Mouse (Mus musculus) forebrain, embryonic 16.5 days (tissue): Measurements from ENCODE around the gene Ankrd53. TPM values are rescaled to one million over a fixed set of nuclear protein-coding genes. Genes with fewer than 3 reads are reported as not detected.
A peak's percentile ranks its signal among the peaks of the same experiment; 100 is the strongest.

Experiments
- ATAC-seq: fragments of 200-750 bp; cut with Nextera tagmentation; 2 replicates; pipeline ENCODE4 v1.8.0; 2017; ENCODE audit warnings: mild to moderate bottlenecking, moderate library complexity
- H3K27ac ChIP-seq: fragments of 300-500 bp; sonication (generic); 2 replicates; pipeline ENCODE4 v1.5.1; 2014; ENCODE audit warnings: low read length, control low read depth
- H3K27me3 ChIP-seq: fragments of 300-500 bp; sonication (generic); replicated peaks from 2 replicates; pipeline ENCODE4 v1.6.1; 2014; ENCODE audit warnings: low read length; ENCODE audit not compliant: control insufficient read depth, insufficient read depth
- H3K36me3 ChIP-seq: fragments of 300-500 bp; sonication (generic); 2 replicates; pipeline ENCODE4 v1.6.1; 2014; ENCODE audit not compliant: control insufficient read depth, insufficient read depth
- H3K4me1 ChIP-seq: fragments of 300-500 bp; sonication (generic); replicated peaks from 2 replicates; pipeline ENCODE4 v1.6.1; 2014; ENCODE audit warnings: low read length; ENCODE audit not compliant: control insufficient read depth, insufficient read depth
- H3K4me2 ChIP-seq: fragments of 300-500 bp; sonication (generic); 2 replicates; pipeline ENCODE4 v1.6.1; 2014; ENCODE audit warnings: mild to moderate bottlenecking, low read length, control low read depth
- H3K4me3 ChIP-seq: fragments of 300-500 bp; sonication (generic); replicated peaks from 2 replicates; pipeline ENCODE4 v1.5.1; 2014; ENCODE audit warnings: mild to moderate bottlenecking, low read length, control low read depth
- H3K9ac ChIP-seq: fragments of 300-500 bp; sonication (generic); replicated peaks from 2 replicates; pipeline ENCODE4 v1.6.1; 2014; ENCODE audit warnings: low read depth, low read length, control low read depth
- H3K9me3 ChIP-seq: fragments of 300-500 bp; sonication (generic); 2 replicates; pipeline ENCODE4 v1.6.1; 2016; ENCODE audit warnings: low read length; ENCODE audit not compliant: control insufficient read depth
- WGBS: fragments of 180-500 bp; shearing (Covaris S2); extraction: QIAGEN DNeasy Blood & Tissue Kit; methylation state at CpG from one replicate; pipeline ENCODE4 v1.1.7; 2014; 5-methylcytosine and 5-hydroxymethylcytosine counted together
- polyA plus RNA-seq: library from polyadenylated mRNA; unstranded; fragments of >200 nt; fragmentation: Nextera tagmentation; extraction: Ambion mirVana; gene quantifications from 2 replicates; pipeline ENCODE4 v1.2.1, GENCODE M21; 2015

Ankrd53 gene
- 0.18 TPM in 1 of 2 replicates, not detected in the other for polyA plus RNA-seq

- no peaks in the 10 kb centered on the region for H3K9me3 ChIP-seq
- no peaks in the 10 kb centered on the region for H3K36me3 ChIP-seq
- H3K4me1 ChIP-seq, result peaks cover 11% of the 10 kb centered on the region
- no peak within 1 kb of the TSS for H3K27ac ChIP-seq
- ATAC-seq, result no peak
- peak within 1 kb of the TSS; percentile 27; the same call in 1 of the 2 replicates for H3K9ac ChIP-seq
- H3K4me3 ChIP-seq, result peak within 1 kb of the TSS; percentile 25
- peaks cover 51% of the 10 kb centered on the region for H3K27me3 ChIP-seq
- peak within 1 kb of the TSS; percentile 50 for H3K4me2 ChIP-seq
- 22% methylated on average over 6 of the region's 6 CpGs for WGBS
Measured at GRCm38 (mm10) chr6:83762344-83762743, at the start of gene Ankrd53. TSS of gene Ankrd53 (plus strand) at chr6:83762644.

GRCm38 (mm10) chr6:83713271-83714136 lies 48.9 kb upstream of the Ankrd53 start:
- WGBS, result 2% methylated on average over 12 of the region's 12 CpGs
- peaks cover 23% of the 10 kb centered on the region for H3K4me1 ChIP-seq
- H3K9me3 ChIP-seq, result no peaks in the 10 kb centered on the region

GRCm38 (mm10) chr6:83714221-83715123 lies 48.0 kb upstream of the Ankrd53 start:
- no peak for ATAC-seq
- WGBS, result 1% methylated on average over 34 of the region's 34 CpGs
- H3K4me3 ChIP-seq, result no peak overlapping the region
- H3K27me3 ChIP-seq, result peaks cover 82% of the 10 kb centered on the region
- no peaks in the 10 kb centered on the region for H3K36me3 ChIP-seq
- no peak overlapping the region for H3K27ac ChIP-seq
- no peak overlapping the region for H3K9ac ChIP-seq
- H3K4me1 ChIP-seq, result peaks cover 23% of the 10 kb centered on the region
- H3K4me2 ChIP-seq, result no peak overlapping the region
- H3K9me3 ChIP-seq, result no peaks in the 10 kb centered on the region

More at GRCm38 (mm10) chr6:83713271-83714136, 48.9 kb upstream of the Ankrd53 start:
- ATAC-seq, result no peak
- Histone ChIP-seq H3K27ac (no peak overlapping the region), H3K36me3 (no peaks in the 10 kb centered on the region), H3K4me3 (no peak overlapping the region), H3K4me2 (no peak overlapping the region), H3K9ac (no peak overlapping the region), H3K27me3 (peaks cover 84% of the 10 kb centered on the region)

GRCm38 (mm10) chr6:83715461-83716196 lies 46.8 kb upstream of the Ankrd53 start:
- peaks cover 79% of the 10 kb centered on the region for H3K27me3 ChIP-seq
- H3K4me1 ChIP-seq, result peaks cover 19% of the 10 kb centered on the region
- H3K4me3 ChIP-seq, result no peak overlapping the region
- no peak overlapping the region for H3K4me2 ChIP-seq
- H3K36me3 ChIP-seq, result no peaks in the 10 kb centered on the region
- no peak overlapping the region for H3K9ac ChIP-seq
- H3K27ac ChIP-seq, result no peak overlapping the region
- no peaks in the 10 kb centered on the region for H3K9me3 ChIP-seq
- no peak for ATAC-seq
- WGBS, result 2% methylated on average over 30 of the region's 30 CpGs

- ATAC-seq, result no peak
- Histone ChIP-seq H3K27me3 (peaks cover 79% of the 10 kb centered on the region), H3K9ac (no peak overlapping the region), H3K9me3 (no peaks in the 10 kb centered on the region), H3K4me2 (no peak overlapping the region), H3K4me1 (peaks cover 5% of the 10 kb centered on the region), H3K27ac (no peak overlapping the region), H3K4me3 (no peak overlapping the region), H3K36me3 (no peaks in the 10 kb centered on the region)
- WGBS, result 3% methylated on average over 8 of the region's 8 CpGs
Measured at GRCm38 (mm10) chr6:83717026-83717425, 45.4 kb upstream of the Ankrd53 start.

- Histone ChIP-seq H3K4me1 (no peaks in the 10 kb centered on the region), H3K27ac (no peak overlapping the region), H3K27me3 (peaks cover 48% of the 10 kb centered on the region), H3K4me2 (no peak overlapping the region), H3K9ac (no peak overlapping the region), H3K36me3 (no peaks in the 10 kb centered on the region), H3K9me3 (no peaks in the 10 kb centered on the region), H3K4me3 (no peak overlapping the region)
- no peak for ATAC-seq
- 14% methylated on average over 6 of the region's 6 CpGs for WGBS
Measured at GRCm38 (mm10) chr6:83722526-83722925, 39.9 kb upstream of the Ankrd53 start.

GRCm38 (mm10) chr6:83727178-83727577 lies 35.3 kb upstream of the Ankrd53 start:
- Histone ChIP-seq H3K27ac (no peak overlapping the region), H3K4me1 (no peaks in the 10 kb centered on the region), H3K4me3 (no peak overlapping the region), H3K4me2 (no peak overlapping the region), H3K9ac (no peak overlapping the region), H3K9me3 (no peaks in the 10 kb centered on the region), H3K36me3 (no peaks in the 10 kb centered on the region), H3K27me3 (peaks cover 9% of the 10 kb centered on the region)
- no peak for ATAC-seq
- 47% methylated on average over 4 of the region's 4 CpGs for whole genome bisulfite sequencing

GRCm38 (mm10) chr6:83728488-83728887 lies 34.0 kb upstream of the Ankrd53 start:
- Histone ChIP-seq H3K4me3 (no peak overlapping the region), H3K27me3 (no peaks in the 10 kb centered on the region; the same call in none of the 2 replicates), H3K27ac (no peak overlapping the region), H3K4me1 (no peaks in the 10 kb centered on the region), H3K4me2 (no peak overlapping the region), H3K36me3 (no peaks in the 10 kb centered on the region), H3K9ac (no peak overlapping the region), H3K9me3 (no peaks in the 10 kb centered on the region)
- no peak for ATAC-seq
- WGBS, result 99% methylated on average over 3 of the region's 3 CpGs
